In the genomic region with DNA sequence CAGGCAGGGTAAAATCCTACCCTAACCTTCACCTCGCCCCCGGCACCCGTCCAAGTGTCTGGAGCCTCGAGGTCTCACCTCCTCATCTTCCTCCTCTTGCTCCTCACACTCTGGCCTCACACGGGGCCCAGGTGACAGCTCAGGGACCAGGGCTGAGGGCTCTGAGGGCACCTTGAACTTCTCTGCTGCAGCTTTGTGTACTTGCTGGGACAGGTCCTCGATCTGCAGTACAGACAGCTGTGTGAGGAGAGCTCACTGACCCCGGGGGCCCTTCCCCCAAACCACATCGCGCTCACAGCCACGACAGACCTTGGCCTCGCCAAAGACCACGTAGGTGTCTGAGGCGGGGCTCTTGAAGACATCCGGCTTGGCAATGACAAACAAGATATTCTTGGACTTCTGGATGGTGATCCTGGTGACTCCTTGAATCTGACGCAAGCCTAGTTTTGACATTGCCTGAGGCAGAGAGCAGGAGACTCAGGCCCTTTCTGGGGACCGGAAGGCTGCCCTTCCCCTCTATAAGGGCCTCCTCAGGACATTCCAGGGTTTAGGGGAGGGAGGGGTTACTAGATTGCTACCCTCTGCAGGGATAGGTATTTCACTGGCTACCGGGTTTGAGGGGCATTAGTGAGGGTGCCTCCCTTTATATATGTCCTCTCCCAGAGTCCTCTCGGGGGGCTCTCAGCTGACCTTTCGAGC, we compare ENCODE assay signal across 11 mouse cellular contexts. TPM values are rescaled to one million over a fixed set of nuclear protein-coding genes. Genes with fewer than 3 reads are reported as not detected.
DNase-seq lines count a peak whose midpoint lies in the region; ATAC-seq and TF ChIP-seq lines count a peak whose summit lies in the region.
"Had no signal": no experiment of that assay in that cellular context is flagged by ENCODE, and none has a peak within 500 bp of the region (broad histone marks: within the 10 kb centered on the region; RNA-seq: fewer than 3 reads in every experiment).

No protein-coding gene starts in this region.

- no peak for ATAC-seq in heart, postnatal 0 days (ENCODE audit: insufficient read depth, low read depth)
- ATAC-seq in embryonic facial prominence, embryonic 12.5 days (ENCODE audit: insufficient number of reproducible peaks, insufficient read depth, low FRiP score, low TSS enrichment) = no peak
- ATAC-seq in midbrain, embryonic 12.5 days (ENCODE audit: low FRiP score, low read depth) = peak; percentile 11; the same call in 1 of the 2 replicates

- H3K9me3 ChIP-seq in heart, postnatal 0 days (replicated peaks; ENCODE audit: control insufficient read depth, low read length) = no peaks in the 10 kb centered on the region
- no peaks in the 10 kb centered on the region for H3K9me3 ChIP-seq in embryonic facial prominence, embryonic 12.5 days
- no peaks in the 10 kb centered on the region for H3K9me3 ChIP-seq in midbrain, embryonic 12.5 days

- WGBS in heart, postnatal 0 days = 65% methylated on average over 19 of the region's 19 CpGs
- 51% methylated on average over 19 of the region's 19 CpGs for whole genome bisulfite sequencing in embryonic facial prominence, embryonic 12.5 days
- 58% methylated on average over 19 of the region's 19 CpGs for WGBS in midbrain, embryonic 12.5 days

- H3K9ac ChIP-seq in heart, postnatal 0 days (replicated peaks; ENCODE audit: low read depth, low read length) = no peak overlapping the region
- H3K9ac ChIP-seq in embryonic facial prominence, embryonic 12.5 days = no peak overlapping the region; the same call in 1 of the 2 replicates
- H3K9ac ChIP-seq in midbrain, embryonic 12.5 days (replicated peaks) = peak overlapping the region; percentile 50; the same call in 1 of the 2 replicates

- H3K27me3 ChIP-seq in heart, postnatal 0 days (ENCODE audit: control insufficient read depth, insufficient read depth, low read length) = peaks cover 11% of the 10 kb centered on the region; the same call in 1 of the 2 replicates
- peaks cover 8% of the 10 kb centered on the region for H3K27me3 ChIP-seq in embryonic facial prominence, embryonic 12.5 days
- H3K27me3 ChIP-seq in midbrain, embryonic 12.5 days = no peaks in the 10 kb centered on the region; the same call in 1 of the 2 replicates

- no peak for TF ChIP-seq EP300 in heart, postnatal 0 days (IDR thresholded peaks at IDR 0.05; ENCODE audit: low read depth)

- DNase-seq in heart, postnatal 0 days (ENCODE audit: low spot score) = peak; percentile 4
- no peak for DNase-seq in heart, postnatal 4 days
- DNase-seq in gonadal fat pad, adult 2 months (ENCODE audit: low read depth) = peak; percentile 13
- DNase-seq in B cell, adult 2 months = no peak
- no peak for DNase-seq in c-Kit-positive CD71-positive TER-119-positive erythroid progenitor cells, embryonic 14.5 days (ENCODE audit: low spot score)
- no peak for DNase-seq in adrenal gland, adult 18-20 months (ENCODE audit: low spot score in 2 of 2)

- no peak overlapping the region for H3K4me2 ChIP-seq in heart, postnatal 0 days (ENCODE audit: low read depth, low read length)
- H3K4me2 ChIP-seq in embryonic facial prominence, embryonic 12.5 days (replicated peaks) = 0 out of 2 replicates have a peak overlapping the region, but pooled peaks have one; percentile 0
- H3K4me2 ChIP-seq in midbrain, embryonic 12.5 days (replicated peaks) = peak overlapping the region; percentile 49

- no peak for TF ChIP-seq CTCF in heart, postnatal 0 days (IDR thresholded peaks at IDR 0.05; ENCODE audit: low read depth)

- H3K4me3 ChIP-seq in heart, postnatal 0 days (ENCODE audit: low read depth, low read length) = no peak overlapping the region
- H3K4me3 ChIP-seq in embryonic facial prominence, embryonic 12.5 days = no peak overlapping the region
- peak overlapping the region; percentile 27 for H3K4me3 ChIP-seq in midbrain, embryonic 12.5 days

- peaks cover 40% of the 10 kb centered on the region for H3K36me3 ChIP-seq in heart, postnatal 0 days (replicated peaks; ENCODE audit: control insufficient read depth, insufficient read depth, low read length)
- H3K36me3 ChIP-seq in embryonic facial prominence, embryonic 12.5 days = peaks cover 53% of the 10 kb centered on the region
- H3K36me3 ChIP-seq in midbrain, embryonic 12.5 days = peaks cover 66% of the 10 kb centered on the region

- no peaks in the 10 kb centered on the region; the same call in 1 of the 2 replicates for H3K4me1 ChIP-seq in heart, postnatal 0 days (ENCODE audit: control insufficient read depth, insufficient read depth)
- peaks cover 14% of the 10 kb centered on the region for H3K4me1 ChIP-seq in embryonic facial prominence, embryonic 12.5 days
- peaks cover 47% of the 10 kb centered on the region for H3K4me1 ChIP-seq in midbrain, embryonic 12.5 days

- H3K27ac ChIP-seq in heart, postnatal 0 days (ENCODE audit: low read depth) = no peak overlapping the region
- no peak overlapping the region for H3K27ac ChIP-seq in embryonic facial prominence, embryonic 12.5 days
- H3K27ac ChIP-seq in midbrain, embryonic 12.5 days (replicated peaks) = peak overlapping the region; percentile 84

RNA-seq across cellular contexts. Expression of gene Nacad, which starts 7.5 kb away (rescaled TPM):
- 0.95 and 2.5 TPM in 2 replicates for total RNA-seq in heart, postnatal 0 days (2014; rRNA removed; ENCODE audit: low replicate concordance)
- polyA plus RNA-seq in heart, postnatal 0 days (2015; fragmentation: Nextera tagmentation; extraction: Ambion mirVana) = 1.2 TPM in 2 replicates
- 1 to 10 TPM; 1.7 to 2.5 TPM for total RNA-seq in heart, postnatal 4 days (2021)
- polyA plus RNA-seq in embryonic facial prominence, embryonic 12.5 days (2016; fragmentation: Nextera tagmentation; extraction: Ambion mirVana) = 10.0 and 16.6 TPM in 2 replicates
- polyA plus RNA-seq in gonadal fat pad, adult 2 months (2012; rRNA removed) = 2.0 and 3.3 TPM in 2 replicates
- polyA plus RNA-seq in midbrain, embryonic 12.5 days (2016; fragmentation: Nextera tagmentation; extraction: Ambion mirVana) = 83.4 and 88.5 TPM in 2 replicates
- 1 to 10 TPM; 1.6 to 1.9 TPM for total RNA-seq in adrenal gland, adult 18-20 months (2021)

RNA-seq across cellular contexts. Expression of gene Tbrg4, which starts 27.5 kb away (rescaled TPM):
- 62.5 and 82.9 TPM in 2 replicates for total RNA-seq in heart, postnatal 0 days (2014; rRNA removed; ENCODE audit: low replicate concordance)
- polyA plus RNA-seq in heart, postnatal 0 days (2015; fragmentation: Nextera tagmentation; extraction: Ambion mirVana) = 52.5 and 65.8 TPM in 2 replicates
- 100 to 1,000 TPM; 105 to 108 TPM for total RNA-seq in heart, postnatal 4 days (2021)
- polyA plus RNA-seq in embryonic facial prominence, embryonic 12.5 days (2016; fragmentation: Nextera tagmentation; extraction: Ambion mirVana) = 43.0 and 43.8 TPM in 2 replicates
- polyA plus RNA-seq in gonadal fat pad, adult 2 months (2012; rRNA removed) = 49.1 and 65.2 TPM in 2 replicates
- 42.9 and 46.1 TPM in 2 replicates for polyA plus RNA-seq in midbrain, embryonic 12.5 days (2016; fragmentation: Nextera tagmentation; extraction: Ambion mirVana)
- 10 to 100 TPM; 67.7 to 77.0 TPM for total RNA-seq in adrenal gland, adult 18-20 months (2021)

RNA-seq across cellular contexts. Expression of gene Wap, which starts 40.1 kb away (rescaled TPM):
- not detected in 2 replicates for total RNA-seq in heart, postnatal 0 days (2014; rRNA removed; ENCODE audit: low replicate concordance)
- polyA plus RNA-seq in heart, postnatal 0 days (2015; fragmentation: Nextera tagmentation; extraction: Ambion mirVana) = not detected in 2 replicates
- total RNA-seq in heart, postnatal 4 days (2021) = not detected
- not detected in 2 replicates for polyA plus RNA-seq in embryonic facial prominence, embryonic 12.5 days (2016; fragmentation: Nextera tagmentation; extraction: Ambion mirVana)
- 0.29 and 0.78 TPM in 2 replicates for polyA plus RNA-seq in gonadal fat pad, adult 2 months (2012; rRNA removed)
- polyA plus RNA-seq in midbrain, embryonic 12.5 days (2016; fragmentation: Nextera tagmentation; extraction: Ambion mirVana) = not detected in 2 replicates
- not detected for total RNA-seq in adrenal gland, adult 18-20 months (2021)
- total RNA-seq: liver, adult 2 months; MEL had no signal
- polyA plus RNA-seq: kidney, embryonic 16.5 days; liver, adult 2 months had no signal

RNA-seq across cellular contexts. Expression of gene Ccm2, which starts 51.7 kb away (rescaled TPM):
- total RNA-seq in heart, postnatal 0 days (2014; rRNA removed; ENCODE audit: low replicate concordance) = 54.4 and 56.9 TPM in 2 replicates
- 38.4 and 41.9 TPM in 2 replicates for polyA plus RNA-seq in heart, postnatal 0 days (2015; fragmentation: Nextera tagmentation; extraction: Ambion mirVana)
- 10 to 100 TPM; 31.8 to 34.1 TPM for total RNA-seq in heart, postnatal 4 days (2021)
- polyA plus RNA-seq in embryonic facial prominence, embryonic 12.5 days (2016; fragmentation: Nextera tagmentation; extraction: Ambion mirVana) = 90.6 and 96.0 TPM in 2 replicates
- polyA plus RNA-seq in gonadal fat pad, adult 2 months (2012; rRNA removed) = 82.3 and 84.2 TPM in 2 replicates
- 87.5 and 88.6 TPM in 2 replicates for polyA plus RNA-seq in midbrain, embryonic 12.5 days (2016; fragmentation: Nextera tagmentation; extraction: Ambion mirVana)
- 10 to 100 TPM; 41.7 to 60.2 TPM for total RNA-seq in adrenal gland, adult 18-20 months (2021)

RNA-seq across cellular contexts. Expression of gene Ramp3, which starts 60.0 kb away (rescaled TPM):
- total RNA-seq in heart, postnatal 0 days (2014; rRNA removed; ENCODE audit: low replicate concordance) = 4.6 and 16.9 TPM in 2 replicates
- polyA plus RNA-seq in heart, postnatal 0 days (2015; fragmentation: Nextera tagmentation; extraction: Ambion mirVana) = 5.0 TPM in 2 replicates
- total RNA-seq in heart, postnatal 4 days (2021) = 1 to 10 TPM; 3.6 to 3.7 TPM
- polyA plus RNA-seq in embryonic facial prominence, embryonic 12.5 days (2016; fragmentation: Nextera tagmentation; extraction: Ambion mirVana) = 5.5 and 7.3 TPM in 2 replicates
- polyA plus RNA-seq in gonadal fat pad, adult 2 months (2012; rRNA removed) = 164 and 257 TPM in 2 replicates
- 5.1 and 6.3 TPM in 2 replicates for polyA plus RNA-seq in midbrain, embryonic 12.5 days (2016; fragmentation: Nextera tagmentation; extraction: Ambion mirVana)
- 10 to 100 TPM; 18.8 to 20.3 TPM for total RNA-seq in adrenal gland, adult 18-20 months (2021)
- total RNA-seq: MEL had no signal

Comparison
In these comparisons a context has a peak if more than half of its experiments do, and no peak if none do; other contexts are left out.
1. DNase-seq: peak in heart, postnatal 0 days (single experiment) and gonadal fat pad, adult 2 months (single experiment); none in heart, postnatal 4 days (single experiment), B cell, adult 2 months (0 of 2), c-Kit-positive CD71-positive TER-119-positive erythroid progenitor cells, embryonic 14.5 days (single experiment) and adrenal gland, adult 18-20 months (0 of 2).